Mouse (Mus musculus) megakaryocyte, embryonic 14.5 days (primary cell): Measurements from ENCODE around the gene Plxna1.

Experiments used
- FLI1 ChIP-seq: IDR thresholded peaks from 2 replicates; pipeline ENCODE4 v1.6.1; 2012; ENCODE audit warnings: low read length, inconsistent platforms, mixed read lengths
- GATA1 ChIP-seq: IDR thresholded peaks from 3 replicates; pipeline ENCODE4 v1.6.1; 2012; ENCODE audit warnings: mixed read lengths, low read length, inconsistent platforms, borderline replicate concordance

GRCm38 (mm10) chr6:89350037-89350515, 12.3 kb downstream of the Plxna1 start:
- no peak for TF ChIP-seq GATA1
- TF ChIP-seq FLI1, result no peak
